In genomic region chr9:102544116-102544772, GRCm38 (mm10) we compare ENCODE assay signal across 9 mouse cellular contexts. TPM values are rescaled to one million over a fixed set of nuclear protein-coding genes. Genes with fewer than 3 reads are reported as not detected.
DNase-seq lines count a peak whose midpoint lies in the region; ATAC-seq and TF ChIP-seq lines count a peak whose summit lies in the region.
"Had no signal": no experiment of that assay in that cellular context is flagged by ENCODE, and none has a peak within 500 bp of the region (broad histone marks: within the 10 kb centered on the region; RNA-seq: fewer than 3 reads in every experiment).

No protein-coding gene starts in this region.

- no peak; the same call in 1 of the 2 replicates for ATAC-seq in kidney, postnatal 0 days (replicated peaks; ENCODE audit: low FRiP score, low read depth)
- ATAC-seq in hindbrain, embryonic 12.5 days (ENCODE audit: low FRiP score), result peak; percentile 91

- no peak overlapping the region for H3K9ac ChIP-seq in kidney, postnatal 0 days (ENCODE audit: low read depth, low read length)
- peak overlapping the region; percentile 55 for H3K9ac ChIP-seq in hindbrain, embryonic 12.5 days

- no peaks in the 10 kb centered on the region for H3K36me3 ChIP-seq in kidney, postnatal 0 days (ENCODE audit: insufficient read depth, low read length)
- no peaks in the 10 kb centered on the region for H3K36me3 ChIP-seq in kidney, adult 2 months (ENCODE audit: control insufficient read depth, insufficient read depth, low read length)
- no peaks in the 10 kb centered on the region for H3K36me3 ChIP-seq in embryonic facial prominence, embryonic 10.5 days (replicated peaks)
- no peaks in the 10 kb centered on the region for H3K36me3 ChIP-seq in hindbrain, embryonic 12.5 days

- peak overlapping the region; percentile 55; the same call in 1 of the 2 replicates for H3K4me2 ChIP-seq in kidney, postnatal 0 days (ENCODE audit: low read length)
- H3K4me2 ChIP-seq in hindbrain, embryonic 12.5 days (replicated peaks), result peak overlapping the region; percentile 61

- no peak for TF ChIP-seq CTCF in kidney, postnatal 0 days (IDR thresholded peaks at IDR 0.05; ENCODE audit: low read depth)
- TF ChIP-seq CTCF in kidney, adult 2 months (conservative IDR thresholded peaks at IDR 0.05; ENCODE audit: insufficient read depth, insufficient read length, low read depth, low read length), result no peak

- TF ChIP-seq POLR2A in kidney, adult 2 months (IDR thresholded peaks at IDR 0.05; ENCODE audit: low read depth, low read length), result no peak

- H3K27ac ChIP-seq in kidney, postnatal 0 days, result no peak overlapping the region
- no peak overlapping the region for H3K27ac ChIP-seq in kidney, adult 2 months (ENCODE audit: insufficient read depth, low read depth, low read length)
- peak overlapping the region; percentile 80 for H3K27ac ChIP-seq in embryonic facial prominence, embryonic 10.5 days (replicated peaks)
- H3K27ac ChIP-seq in hindbrain, embryonic 12.5 days, result peak overlapping the region; percentile 90

- H3K27me3 ChIP-seq in kidney, postnatal 0 days (ENCODE audit: insufficient read depth, low read length), result peaks cover 12% of the 10 kb centered on the region
- H3K27me3 ChIP-seq in kidney, adult 2 months (replicated peaks; ENCODE audit: control insufficient read depth, insufficient read depth, low read length), result no peaks in the 10 kb centered on the region
- peaks cover 75% of the 10 kb centered on the region for H3K27me3 ChIP-seq in embryonic facial prominence, embryonic 10.5 days (replicated peaks; ENCODE audit: low read depth, poor library complexity, severe bottlenecking)
- peaks cover 5% of the 10 kb centered on the region for H3K27me3 ChIP-seq in hindbrain, embryonic 12.5 days

- no peaks in the 10 kb centered on the region for H3K9me3 ChIP-seq in kidney, postnatal 0 days (replicated peaks; ENCODE audit: low read length)
- H3K9me3 ChIP-seq in embryonic facial prominence, embryonic 10.5 days, result no peaks in the 10 kb centered on the region
- no peaks in the 10 kb centered on the region for H3K9me3 ChIP-seq in hindbrain, embryonic 12.5 days (replicated peaks)

- no peaks in the 10 kb centered on the region; the same call in 1 of the 2 replicates for H3K4me1 ChIP-seq in kidney, postnatal 0 days (replicated peaks; ENCODE audit: insufficient read depth, low read length)
- H3K4me1 ChIP-seq in kidney, adult 2 months (ENCODE audit: control insufficient read depth, insufficient read depth, low read length), result no peaks in the 10 kb centered on the region; the same call in 1 of the 2 replicates
- peaks cover 21% of the 10 kb centered on the region for H3K4me1 ChIP-seq in embryonic facial prominence, embryonic 10.5 days
- peaks cover 28% of the 10 kb centered on the region for H3K4me1 ChIP-seq in hindbrain, embryonic 12.5 days

- DNase-seq in kidney, postnatal 0 days (ENCODE audit: low spot score), result no peak
- no peak for DNase-seq in kidney, adult 2 months
- no peak for DNase-seq in embryonic facial prominence, embryonic 10.5 days (ENCODE audit: low spot score)
- peak; percentile 12 for DNase-seq in naive thymus-derived CD4-positive, alpha-beta T cell, adult 2 months (ENCODE audit: low read depth)
- no peak for DNase-seq in gastrocnemius, postnatal 4 days (ENCODE audit: low spot score in 2 of 2)
- no peak for DNase-seq in layer of hippocampus, postnatal 36 days
- no peak for DNase-seq in adipocyte (ENCODE audit: low spot score)

- WGBS in kidney, postnatal 0 days, result 19% methylated on average over 11 of the region's 11 CpGs
- 26% methylated on average over 11 of the region's 11 CpGs for WGBS in kidney, adult 2 months
- WGBS in embryonic facial prominence, embryonic 10.5 days, result 20% methylated on average over 11 of the region's 11 CpGs
- 8% methylated on average over 11 of the region's 11 CpGs for WGBS in hindbrain, embryonic 12.5 days

- H3K4me3 ChIP-seq in kidney, postnatal 0 days (replicated peaks; ENCODE audit: low read depth, low read length), result no peak overlapping the region
- no peak overlapping the region for H3K4me3 ChIP-seq in kidney, adult 2 months (ENCODE audit: insufficient read depth, low read depth, low read length)
- peak overlapping the region; percentile 54 for H3K4me3 ChIP-seq in embryonic facial prominence, embryonic 10.5 days
- H3K4me3 ChIP-seq in hindbrain, embryonic 12.5 days, result peak overlapping the region; percentile 28

RNA-seq across cellular contexts. Expression of gene Ky, which starts 38.7 kb away (rescaled TPM):
- 0.05 TPM in 2 replicates for polyA plus RNA-seq in kidney, postnatal 0 days (2015; fragmentation: Nextera tagmentation; extraction: Ambion mirVana)
- polyA plus RNA-seq in kidney, adult 2 months (2012; rRNA removed), result 0.31 and 0.45 TPM in 2 replicates
- 0.04 and 0.10 TPM in 2 replicates for polyA plus RNA-seq in embryonic facial prominence, embryonic 10.5 days (2016; fragmentation: Nextera tagmentation; extraction: Ambion mirVana)
- 0.25 and 0.35 TPM in 2 replicates for polyA plus RNA-seq in hindbrain, embryonic 12.5 days (2016; fragmentation: Nextera tagmentation; extraction: Ambion mirVana)
- 100 to 1,000 TPM; 109 to 122 TPM for total RNA-seq in gastrocnemius, postnatal 4 days (2021)
- total RNA-seq in layer of hippocampus, postnatal 36 days (2021), result 1 to 10 TPM; 2.7 to 4.4 TPM
- polyA plus RNA-seq: Patski had no signal

Comparison
In these comparisons a context has a peak if more than half of its experiments do, and no peak if none do; other contexts are left out.
1. H3K27ac ChIP-seq: peak in embryonic facial prominence, embryonic 10.5 days (single experiment) and hindbrain, embryonic 12.5 days (single experiment); none in kidney, postnatal 0 days (single experiment) and kidney, adult 2 months (single experiment).
2. H3K4me3 ChIP-seq: peak in embryonic facial prominence, embryonic 10.5 days (single experiment) and hindbrain, embryonic 12.5 days (single experiment); none in kidney, postnatal 0 days (single experiment) and kidney, adult 2 months (single experiment).